Mouse (Mus musculus) cerebellum, postnatal 4 days (tissue): ENCODE measurements around the gene Fpr-rs4.
"Not testable (repeated sequence)": the region's sequence is repeated elsewhere in the genome, so short reads cannot be mapped to it uniquely, and the experiment has no call there.

Source experiments
- DNase-seq, 2 experiments: peaks; one replicate each; pipeline ENCODE4 v3.0.0; 2022; ENCODE audit warnings: low spot score in 2 of 2, mixed read lengths in 1 of 2

The Fpr-rs4 gene

DNA sequence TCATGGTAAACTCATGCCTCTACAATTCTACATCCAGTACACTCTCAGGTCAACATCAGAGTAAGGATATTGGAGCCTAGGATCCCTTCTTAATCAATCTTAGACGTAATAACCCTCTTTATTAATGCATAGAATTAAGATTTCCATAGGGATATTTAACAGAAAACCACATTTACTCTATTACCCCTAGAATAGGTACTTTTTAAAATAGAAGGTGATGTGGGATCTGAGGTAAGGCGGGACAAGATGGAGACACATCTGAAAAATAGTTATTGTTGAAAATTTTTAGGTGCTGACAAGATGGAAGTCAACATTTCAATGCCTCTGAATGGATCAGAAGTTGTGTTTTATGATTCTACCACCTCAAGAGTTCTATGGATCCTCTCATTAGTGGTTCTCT is at the start of gene Fpr-rs4:
TSS of gene Fpr-rs4 (plus strand) at position 301 of the 400 bp plus-strand sequence.
- no peak for DNase-seq

DNA sequence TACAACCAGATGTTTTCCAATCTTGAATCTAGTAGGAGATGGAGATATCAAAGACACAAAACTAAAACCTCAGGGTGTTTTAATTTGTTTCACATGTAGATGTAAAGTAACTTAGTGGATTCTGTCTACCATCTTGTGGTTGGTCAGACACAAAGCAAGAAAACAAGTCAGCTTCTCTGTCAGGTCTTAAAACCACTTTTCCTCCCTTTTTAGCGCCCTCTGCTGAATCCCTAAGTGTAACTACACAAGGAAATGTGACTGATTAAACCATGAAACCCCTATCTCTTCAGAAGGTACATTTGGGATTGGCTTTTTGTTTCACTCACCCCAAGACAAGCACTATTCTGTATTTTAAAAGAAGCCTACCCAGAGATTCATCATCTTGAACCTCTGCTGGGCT is 48.1 kb upstream of the Fpr-rs4 start:
- no peak for DNase-seq

- not testable (repeated sequence) for DNase-seq
Measured at GRCm38 (mm10) chr17:17981232-17981631, 40.3 kb upstream of the Fpr-rs4 start.

DNA sequence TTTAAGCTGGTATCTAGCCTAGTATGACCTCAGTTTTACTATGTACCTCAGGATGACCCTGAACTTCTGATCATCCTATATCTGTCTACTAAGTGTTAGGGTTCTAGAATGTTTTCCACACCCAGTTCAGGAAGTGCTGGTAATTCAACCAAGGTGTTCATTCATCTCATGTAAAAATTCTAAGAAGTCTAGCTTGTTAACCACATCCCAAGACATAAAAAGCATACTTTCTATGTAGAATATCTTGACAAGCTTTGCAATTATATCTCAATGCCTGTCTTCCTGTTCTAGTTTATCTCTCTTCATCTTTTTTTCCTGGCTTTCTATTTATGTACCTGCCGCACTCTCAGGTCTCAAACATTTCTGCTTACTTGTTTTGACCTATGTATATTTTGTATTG is 16.8 kb upstream of the Fpr-rs4 start:
- DNase-seq: no peak

DNA sequence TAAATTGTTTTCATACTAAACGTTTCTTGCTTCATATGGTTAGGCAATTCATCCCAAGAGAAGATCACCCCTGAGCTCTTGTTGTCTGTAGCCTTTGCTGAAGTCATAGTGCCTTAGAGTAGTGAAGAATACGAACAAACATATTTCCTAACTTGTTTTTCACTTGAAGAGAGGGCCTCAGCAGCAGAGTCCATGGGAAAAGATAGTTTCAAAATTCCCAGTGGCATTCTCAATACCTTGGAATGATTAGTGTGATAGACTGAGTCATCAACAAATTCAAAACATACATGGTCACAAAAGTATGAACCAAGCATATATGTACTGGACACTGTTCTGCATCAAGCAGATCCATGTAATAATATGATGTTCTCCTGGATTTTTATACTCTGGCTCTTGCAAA is 27.6 kb downstream of the Fpr-rs4 start, which contains the start of gene Vmn2r124:
TSS of gene Vmn2r124 (plus strand) at position 301 of the 400 bp plus-strand sequence.
- DNase-seq: no peak
